Mouse (Mus musculus): ENCODE measurements around the gene Tm4sf5. TPM values are rescaled to one million over a fixed set of nuclear protein-coding genes. Genes with fewer than 3 reads are reported as not detected.
"Not testable (repeated sequence)": the region's sequence is repeated elsewhere in the genome, so short reads cannot be mapped to it uniquely, and the experiment has no call there.

Gene Tm4sf5
- total RNA-seq, 2 experiments from 2014 or later = not detected

GRCm38 (mm10) chr11:70509753-70510564 is 4.9 kb downstream of the Tm4sf5 start:
- DNase-seq (ENCODE audit: low spot score) = no peak

- no peak for DNase-seq (ENCODE audit: low spot score)
Measured at GRCm38 (mm10) chr11:70511242-70511641, 6.2 kb downstream of the Tm4sf5 start.

GRCm38 (mm10) chr11:70511825-70512224 is 6.8 kb downstream of the Tm4sf5 start:
- DNase-seq (ENCODE audit: low spot score) = no peak

- no peak for DNase-seq (ENCODE audit: low spot score)
Measured at GRCm38 (mm10) chr11:70512709-70513342, 7.8 kb downstream of the Tm4sf5 start.

- DNase-seq (ENCODE audit: low spot score) = peak; percentile 71
Measured at GRCm38 (mm10) chr11:70513520-70513919, 8.5 kb downstream of the Tm4sf5 start.

GRCm38 (mm10) chr11:70514288-70514687 is 9.2 kb downstream of the Tm4sf5 start, which contains the start of gene Vmo1:
Gene Vmo1, minus strand, starts transcription at chr11:70514616.
- no peak for DNase-seq (ENCODE audit: low spot score)

GRCm38 (mm10) chr11:70516352-70516751 is 11.3 kb downstream of the Tm4sf5 start:
- peak; percentile 49 for DNase-seq (ENCODE audit: low spot score)

GRCm38 (mm10) chr11:70518436-70518835 is 13.4 kb downstream of the Tm4sf5 start:
- no peak for DNase-seq (ENCODE audit: low spot score)

- no peak for DNase-seq (ENCODE audit: low spot score)
Measured at GRCm38 (mm10) chr11:70518923-70519322, 13.9 kb downstream of the Tm4sf5 start, which contains the start of gene Gltpd2. Gene Gltpd2, plus strand, starts transcription at chr11:70519196.

GRCm38 (mm10) chr11:70520178-70520769 is 15.2 kb downstream of the Tm4sf5 start:
- DNase-seq (ENCODE audit: low spot score) = peak; percentile 32

GRCm38 (mm10) chr11:70523306-70523989 is 18.4 kb downstream of the Tm4sf5 start:
- DNase-seq (ENCODE audit: low spot score) = not testable (repeated sequence)

GRCm38 (mm10) chr11:70524782-70525181 is 19.7 kb downstream of the Tm4sf5 start:
- DNase-seq (ENCODE audit: low spot score) = no peak

GRCm38 (mm10) chr11:70525184-70525678 is 20.2 kb downstream of the Tm4sf5 start, which contains the start of gene Psmb6:
Gene Psmb6, plus strand, starts transcription at chr11:70525367.
- DNase-seq (ENCODE audit: low spot score) = peak; percentile 95

- no peak for DNase-seq (ENCODE audit: low spot score)
Measured at GRCm38 (mm10) chr11:70525726-70526125, 20.7 kb downstream of the Tm4sf5 start.

GRCm38 (mm10) chr11:70526211-70526610 is 21.2 kb downstream of the Tm4sf5 start:
- DNase-seq (ENCODE audit: low spot score) = no peak

- no peak for DNase-seq (ENCODE audit: low spot score)
Measured at GRCm38 (mm10) chr11:70528610-70529009, 23.6 kb downstream of the Tm4sf5 start.

- DNase-seq (ENCODE audit: low spot score) = not testable (repeated sequence)
Measured at GRCm38 (mm10) chr11:70531065-70531464, 26.0 kb downstream of the Tm4sf5 start.

- no peak for DNase-seq (ENCODE audit: low spot score)
Measured at GRCm38 (mm10) chr11:70532839-70533238, 27.8 kb downstream of the Tm4sf5 start, which contains the start of gene Gm40193. Gene Gm40193, minus strand, starts transcription at chr11:70532939.

- no peak for DNase-seq (ENCODE audit: low spot score)
Measured at GRCm38 (mm10) chr11:70539423-70539822, 34.4 kb downstream of the Tm4sf5 start.

GRCm38 (mm10) chr11:70539877-70540587 is 35.0 kb downstream of the Tm4sf5 start, which contains the start of gene Pld2:
Gene Pld2, plus strand, starts transcription at chr11:70540064.
- peak; percentile 83 for DNase-seq (ENCODE audit: low spot score)

All from gastrocnemius, adult 18-20 months (tissue).